Mouse (Mus musculus) adrenal gland, postnatal 14 days (tissue): ENCODE measurements at regions not wholly inside any gene's neighbourhood (a gene's known extent, or its start where the extent isn't known, plus 50 kb on each side); places are given as distances from the start of the nearest gene placed in this dataset.
"Not testable (repeated sequence)": the region's sequence is repeated elsewhere in the genome, so short reads cannot be mapped to it uniquely, and the experiment has no call there.

Experiments
- DNase-seq: peaks from one replicate; pipeline ENCODE4 v3.0.0; 2021; ENCODE audit warnings: mixed read lengths

DNA sequence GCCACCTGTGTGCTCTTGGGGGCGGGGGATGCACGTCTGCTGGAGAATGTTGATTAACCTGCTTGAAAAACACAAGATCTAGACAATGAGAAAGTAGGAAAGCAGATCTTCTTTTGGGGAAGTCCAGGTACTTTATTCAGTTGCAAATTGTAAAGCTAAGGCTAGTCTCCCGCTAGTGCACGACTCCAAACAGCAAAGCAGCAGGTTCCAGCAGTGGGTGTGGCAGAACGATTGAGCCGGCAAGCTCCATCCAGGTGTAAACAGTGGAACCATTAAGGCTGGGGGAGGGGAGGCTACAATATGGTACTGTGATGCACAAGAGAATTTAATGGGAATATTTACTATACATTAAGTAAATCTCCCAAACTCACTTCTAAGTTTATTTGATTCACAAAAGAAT, 448.6 kb upstream of the Cobl start:
- not testable (repeated sequence) for DNase-seq

DNA sequence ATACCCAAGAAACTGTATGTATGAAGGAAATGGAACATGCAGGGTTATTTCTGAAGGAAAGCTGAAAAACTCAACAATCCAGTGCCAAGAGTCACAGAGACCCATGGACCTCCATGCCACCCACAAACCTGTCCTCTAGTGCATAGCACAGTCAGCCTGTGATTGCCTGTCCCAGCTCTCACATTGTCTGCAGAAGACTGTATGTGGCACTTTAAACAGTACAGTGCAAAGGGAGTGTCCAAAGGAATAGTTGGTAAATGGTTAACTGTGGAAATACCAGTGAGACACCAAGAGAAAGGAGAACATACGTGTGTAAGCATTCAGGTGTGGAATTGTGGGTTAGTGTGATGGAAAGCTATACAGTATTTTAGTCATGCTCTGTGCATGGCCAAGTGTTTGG, 409.0 kb upstream of the Cobl start:
- no peak for DNase-seq

DNA sequence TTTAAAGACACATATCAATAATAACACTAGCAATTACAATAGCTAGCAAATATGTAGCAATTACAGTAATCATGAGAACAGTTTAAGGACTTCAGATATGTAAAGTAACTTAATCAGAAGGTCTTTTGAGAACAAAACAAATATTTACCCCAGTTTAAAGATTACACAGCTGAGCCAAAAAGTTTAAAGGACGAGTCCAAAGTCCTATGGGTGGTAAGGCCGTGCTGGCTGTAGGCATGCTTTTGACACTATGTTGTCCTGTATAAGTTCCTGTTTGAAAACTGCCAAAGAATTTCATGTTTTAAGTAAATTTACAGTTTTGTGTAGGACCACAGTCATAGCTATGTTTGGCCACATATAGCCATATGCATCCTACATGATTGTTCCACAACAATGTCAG, 408.0 kb upstream of the Cobl start:
- no peak for DNase-seq

DNA sequence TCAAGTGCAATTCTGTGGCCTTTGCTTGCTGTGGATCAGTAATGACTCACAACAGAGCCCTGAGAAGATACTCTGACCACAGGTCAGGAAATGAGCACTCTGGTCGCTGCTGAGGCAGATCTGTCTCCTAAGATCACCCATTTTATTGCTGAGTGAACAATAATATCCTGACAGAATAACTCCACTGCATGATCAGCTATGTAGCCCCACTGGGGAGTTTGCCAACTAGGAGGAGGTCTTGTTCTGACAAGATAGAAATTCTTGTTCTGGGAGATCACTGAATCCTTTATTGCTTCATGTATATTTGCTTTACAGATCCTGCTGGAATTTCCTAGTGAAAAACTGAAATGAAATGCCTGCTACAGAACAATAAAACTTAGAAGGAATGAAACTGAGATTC, 407.6 kb upstream of the Cobl start:
- DNase-seq, result no peak

DNA sequence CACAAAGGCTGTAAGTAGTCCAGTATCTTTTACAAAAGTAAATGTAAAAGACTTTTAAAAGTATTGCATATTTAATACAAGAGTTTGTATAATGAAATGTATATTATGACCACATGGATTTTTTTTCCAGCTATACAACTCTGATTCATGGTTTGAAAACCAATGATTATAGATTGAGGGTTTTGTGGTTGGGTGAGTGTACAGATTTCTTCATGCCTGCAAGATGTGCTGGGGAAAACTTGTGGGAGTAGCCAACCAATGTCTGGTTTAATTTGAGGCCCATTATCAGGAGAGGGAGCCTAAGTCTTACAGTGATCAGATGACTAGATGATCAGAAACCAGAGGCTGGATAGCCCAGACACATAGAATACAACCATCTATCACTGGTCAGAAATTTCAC, 402.8 kb upstream of the Cobl start:
- DNase-seq, result no peak

DNA sequence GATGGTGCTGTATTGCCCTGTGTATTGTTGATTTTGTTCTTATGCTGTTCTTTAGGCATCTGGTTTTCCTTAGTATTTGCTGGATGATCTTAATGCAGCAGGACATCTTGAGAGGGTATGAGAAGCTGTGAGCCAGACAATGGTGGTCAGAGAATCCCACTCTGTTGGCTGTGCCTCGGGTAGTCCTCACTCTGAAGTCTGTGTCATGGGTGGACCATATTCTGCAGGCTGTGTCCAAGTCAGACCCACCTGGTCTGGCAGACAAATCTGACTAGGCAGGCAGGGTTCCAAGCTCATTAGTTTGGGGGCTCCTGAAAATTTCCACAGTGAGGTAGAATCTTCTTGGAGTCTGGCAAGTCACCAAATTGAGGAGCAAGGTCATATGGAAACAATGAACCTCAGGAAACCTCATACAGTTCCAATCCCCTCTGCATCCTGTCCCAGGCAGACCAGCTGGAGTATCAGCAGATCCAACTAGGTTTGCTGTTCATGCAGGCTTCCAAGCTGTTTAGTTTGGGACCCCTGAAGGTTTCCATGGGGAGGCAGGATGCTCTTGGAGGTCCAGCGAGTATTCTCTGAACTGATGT, 400.4 kb upstream of the Cobl start:
- DNase-seq, result no peak

DNA sequence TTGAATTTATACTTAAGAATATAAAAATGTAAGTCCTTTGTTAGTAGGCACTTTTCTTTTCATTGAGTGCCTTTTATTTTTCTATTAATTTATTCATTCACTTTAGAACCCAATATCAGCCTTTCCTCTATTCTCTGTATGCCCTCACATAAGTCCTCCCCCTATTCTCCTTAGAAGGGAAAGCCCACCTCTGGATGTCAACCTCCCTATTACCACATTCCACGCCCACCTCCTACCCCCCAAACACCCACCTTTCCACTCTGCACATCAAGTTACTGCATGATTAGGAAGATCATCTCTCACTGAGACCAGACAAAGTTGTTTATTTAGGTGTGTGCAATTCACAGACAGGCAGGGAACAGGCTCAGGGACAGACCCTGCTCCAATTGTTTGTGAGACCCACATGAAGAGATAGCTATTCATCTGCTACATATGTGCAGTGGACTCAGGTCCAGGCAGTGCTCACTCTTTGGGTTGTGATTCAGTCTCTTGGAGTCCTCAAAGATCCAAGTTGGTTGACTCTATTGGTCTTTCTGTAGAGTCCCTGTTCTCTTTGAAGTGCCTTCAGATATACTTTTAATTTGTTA, 394.7 kb upstream of the Cobl start:
- no peak for DNase-seq

DNA sequence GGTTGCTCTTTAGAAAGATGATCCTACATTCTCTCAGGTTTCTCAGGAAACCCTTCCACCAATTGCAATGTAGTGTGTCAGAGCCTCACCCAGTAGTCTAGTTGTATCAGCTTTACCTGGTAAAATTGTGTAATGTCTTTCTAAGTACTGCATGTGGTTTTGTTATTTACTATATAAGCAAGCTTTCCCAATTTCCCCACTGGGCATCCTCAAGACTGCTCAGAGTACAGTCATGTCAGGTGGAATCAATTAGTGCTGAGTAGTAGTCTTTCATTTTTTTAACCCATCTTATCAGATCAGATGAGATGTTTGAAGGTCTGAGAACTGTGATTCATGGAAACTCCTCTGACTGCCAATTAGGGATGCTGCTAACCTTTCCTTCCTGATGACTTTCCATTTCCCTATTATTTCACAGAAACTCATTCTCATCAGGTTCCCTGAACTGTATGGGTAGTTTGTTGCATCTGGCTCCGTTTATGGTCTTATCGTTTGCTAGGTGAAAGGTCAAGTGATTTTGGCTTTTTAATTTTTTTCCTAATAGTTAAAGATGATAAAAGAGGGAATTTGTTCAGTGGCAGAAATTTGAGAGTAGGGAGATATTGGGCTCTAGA, 393.6 kb upstream of the Cobl start:
- no peak for DNase-seq

DNA sequence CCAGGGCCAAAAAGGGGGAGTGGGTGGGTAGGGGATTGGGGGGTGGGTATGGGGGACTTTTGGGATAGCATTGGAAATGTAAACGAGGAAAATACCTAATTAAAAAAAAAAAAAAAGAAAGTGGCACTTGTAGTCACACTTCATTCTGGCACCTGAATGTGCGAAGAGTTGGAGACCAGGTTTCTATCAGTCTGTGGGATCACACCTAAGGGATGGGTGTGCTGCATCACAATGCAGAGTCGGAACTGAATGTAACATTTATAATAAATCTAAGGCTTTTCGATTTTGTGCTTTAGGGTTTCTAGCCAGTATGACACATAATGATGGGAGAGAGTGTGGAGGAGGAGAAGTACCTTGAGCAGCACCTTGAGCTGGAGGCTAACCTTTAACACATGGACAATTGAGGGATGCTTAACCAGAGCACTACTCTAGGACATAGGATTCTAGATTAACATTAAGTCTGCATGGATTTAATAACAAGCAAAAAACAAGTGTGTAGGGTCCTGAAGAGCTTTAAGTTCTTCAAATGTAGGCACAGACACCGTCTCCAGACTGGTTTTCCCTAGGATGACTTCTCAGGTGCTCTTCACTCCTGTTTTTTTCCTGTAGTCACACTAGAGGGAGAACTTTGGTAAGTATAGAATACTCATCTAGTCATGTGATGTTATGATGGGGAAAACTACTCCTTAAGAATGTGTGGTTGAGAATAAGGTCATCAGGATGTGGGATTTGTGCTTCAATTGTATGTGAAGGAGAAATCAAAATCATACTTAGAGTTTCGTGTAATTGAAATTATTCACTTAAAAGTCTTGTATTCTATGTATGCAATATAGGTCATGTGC, 392.8 kb upstream of the Cobl start:
- no peak for DNase-seq

DNA sequence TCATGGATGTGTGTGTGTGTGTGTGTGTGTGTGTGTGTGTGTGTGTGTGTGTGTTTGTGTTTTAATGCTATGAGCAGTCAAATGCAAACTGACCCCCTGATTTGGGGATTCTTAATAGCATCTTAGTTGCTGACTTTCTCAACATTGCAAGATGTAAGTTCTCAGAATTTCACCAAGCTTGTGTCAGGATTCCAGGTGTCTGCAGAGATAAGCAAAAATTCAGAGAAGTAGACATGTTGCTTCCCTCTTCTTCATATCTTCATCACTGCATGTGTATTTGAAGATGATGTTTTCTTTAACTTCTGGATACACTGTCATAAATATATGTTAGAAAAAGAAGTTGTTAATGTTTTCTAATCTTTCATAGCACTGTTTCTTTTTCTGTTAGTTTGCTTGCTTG, 383.0 kb upstream of the Cobl start:
- no peak for DNase-seq

DNA sequence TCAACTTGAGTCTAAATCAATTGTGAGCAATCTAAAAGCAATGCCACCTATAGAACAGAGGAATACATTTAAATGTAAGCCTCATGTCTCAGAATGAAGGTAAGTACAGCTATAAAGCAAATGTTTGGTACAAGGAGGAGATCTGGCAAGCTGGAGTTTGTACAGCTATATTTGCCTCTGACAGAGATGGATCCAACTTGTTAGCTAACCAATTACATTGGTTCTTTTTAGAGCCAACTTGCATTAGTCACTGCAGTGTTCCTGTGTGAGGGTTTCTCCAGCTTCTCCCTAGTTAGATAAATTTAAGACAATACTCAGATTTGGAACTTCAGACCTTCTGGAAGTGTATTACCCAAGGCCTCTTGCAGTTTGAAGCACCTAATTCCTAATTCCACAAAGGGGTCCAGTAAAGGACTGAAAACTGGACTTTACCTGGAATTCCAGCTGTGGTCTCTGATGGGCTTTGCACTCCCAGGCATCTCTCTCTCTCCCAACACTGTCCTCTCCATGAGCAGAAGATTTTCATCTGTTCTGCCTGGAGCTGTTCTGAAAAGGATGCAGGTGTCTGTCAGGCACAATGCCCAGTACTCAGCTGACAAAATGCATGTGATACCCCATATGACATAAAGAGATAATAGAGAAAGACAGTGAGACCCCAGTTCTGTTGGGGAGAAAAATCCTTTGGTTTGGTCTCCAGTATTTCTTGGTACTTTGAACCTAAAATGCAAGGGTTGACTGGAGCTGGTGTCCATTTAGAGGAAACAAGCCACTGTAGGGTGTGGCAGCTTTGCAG, 379.1 kb upstream of the Cobl start:
- no peak for DNase-seq

DNA sequence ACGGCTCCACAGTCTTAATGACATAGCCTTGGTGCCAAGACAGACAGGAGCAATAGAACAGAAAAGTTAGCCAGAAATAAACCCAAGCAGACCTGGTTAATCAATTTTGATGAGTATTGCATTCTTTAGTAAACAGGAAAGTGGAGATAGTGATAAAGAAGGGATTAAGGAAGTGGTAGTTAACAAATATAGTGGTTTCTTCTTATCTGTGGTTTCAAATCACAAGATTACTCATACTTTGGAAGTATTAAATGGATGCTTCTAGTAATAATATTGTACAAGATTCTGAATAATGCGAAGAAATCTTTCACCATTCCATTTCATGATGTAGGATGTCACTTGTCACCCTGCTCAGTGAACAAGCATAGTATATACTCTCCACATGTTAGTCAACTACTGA, 376.6 kb upstream of the Cobl start:
- DNase-seq, result no peak

DNA sequence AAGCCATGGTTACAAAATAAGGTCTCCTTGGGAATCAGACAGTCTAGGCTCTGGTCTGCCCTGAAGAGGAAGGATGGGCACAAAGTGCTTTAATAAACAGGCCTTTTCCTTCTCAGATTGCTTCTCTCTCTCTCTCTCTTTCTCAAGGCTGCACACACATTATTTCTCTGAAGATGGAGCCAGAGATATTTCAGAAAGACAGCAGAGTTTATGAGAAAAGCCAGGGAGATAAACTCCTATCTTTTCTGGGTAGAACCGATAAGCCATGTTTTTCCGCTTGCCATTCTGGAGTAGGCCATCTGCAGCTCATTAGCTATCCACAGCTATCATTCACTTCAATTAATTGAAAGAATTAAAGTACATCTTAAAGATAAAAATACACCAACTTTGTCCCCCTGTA, 373.2 kb upstream of the Cobl start:
- DNase-seq, result no peak

DNA sequence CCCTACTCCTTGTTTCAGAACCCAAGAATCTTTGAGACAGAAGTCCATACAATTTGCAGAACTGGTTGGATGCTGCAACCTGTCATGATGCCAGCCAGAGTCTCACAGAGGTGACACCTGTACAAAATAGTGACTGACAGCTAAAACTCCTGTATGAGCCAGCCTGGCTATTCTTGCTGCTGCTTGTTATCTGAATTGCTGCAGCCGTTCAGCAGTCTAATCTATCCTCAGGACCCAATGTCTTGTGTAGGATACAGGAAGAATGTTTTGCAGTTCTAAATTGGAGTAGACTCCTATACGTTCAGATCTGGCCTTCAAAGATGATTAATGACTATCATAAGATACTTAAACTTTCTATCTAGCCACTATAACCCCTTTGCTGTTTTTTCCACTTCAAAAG, 372.6 kb upstream of the Cobl start:
- DNase-seq, result no peak

DNA sequence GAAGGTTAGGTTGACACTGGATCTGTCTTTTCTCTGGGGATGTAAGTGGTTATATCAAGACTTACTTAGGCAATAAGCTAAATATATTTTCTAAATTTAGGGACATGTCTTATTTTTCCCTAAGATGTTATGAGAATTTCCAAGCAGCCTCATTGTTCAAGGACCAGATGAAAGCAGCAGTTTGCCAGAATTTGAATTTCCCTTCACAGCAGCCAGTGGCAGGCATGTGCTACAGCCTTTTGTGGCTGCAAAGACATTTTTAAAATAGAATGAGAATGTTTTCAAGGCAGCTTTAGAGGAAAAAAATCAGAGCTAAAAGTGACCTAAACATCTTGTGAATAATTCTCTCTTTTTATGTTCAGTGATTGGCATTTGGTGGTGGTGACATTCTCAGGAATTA, 371.6 kb upstream of the Cobl start:
- no peak for DNase-seq

DNA sequence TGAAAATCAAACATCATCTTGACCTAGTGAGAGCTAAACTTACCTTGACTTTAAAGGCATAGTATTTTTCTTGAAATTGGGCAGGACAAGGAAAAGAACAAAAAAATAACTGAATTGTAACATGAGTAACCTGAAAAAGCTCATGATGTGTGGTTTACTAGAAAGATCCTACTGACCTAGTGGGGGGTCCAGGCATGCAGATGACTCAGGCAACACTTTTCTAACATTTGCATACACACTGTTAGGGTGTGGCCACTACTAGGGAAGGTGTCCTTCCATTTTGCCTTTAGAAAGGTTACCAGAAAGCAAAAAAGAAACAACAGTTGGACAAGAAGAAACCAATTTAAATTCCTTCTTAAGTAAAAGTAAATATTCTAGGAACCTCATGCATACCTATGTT, 347.3 kb upstream of the Cobl start:
- no peak for DNase-seq

DNA sequence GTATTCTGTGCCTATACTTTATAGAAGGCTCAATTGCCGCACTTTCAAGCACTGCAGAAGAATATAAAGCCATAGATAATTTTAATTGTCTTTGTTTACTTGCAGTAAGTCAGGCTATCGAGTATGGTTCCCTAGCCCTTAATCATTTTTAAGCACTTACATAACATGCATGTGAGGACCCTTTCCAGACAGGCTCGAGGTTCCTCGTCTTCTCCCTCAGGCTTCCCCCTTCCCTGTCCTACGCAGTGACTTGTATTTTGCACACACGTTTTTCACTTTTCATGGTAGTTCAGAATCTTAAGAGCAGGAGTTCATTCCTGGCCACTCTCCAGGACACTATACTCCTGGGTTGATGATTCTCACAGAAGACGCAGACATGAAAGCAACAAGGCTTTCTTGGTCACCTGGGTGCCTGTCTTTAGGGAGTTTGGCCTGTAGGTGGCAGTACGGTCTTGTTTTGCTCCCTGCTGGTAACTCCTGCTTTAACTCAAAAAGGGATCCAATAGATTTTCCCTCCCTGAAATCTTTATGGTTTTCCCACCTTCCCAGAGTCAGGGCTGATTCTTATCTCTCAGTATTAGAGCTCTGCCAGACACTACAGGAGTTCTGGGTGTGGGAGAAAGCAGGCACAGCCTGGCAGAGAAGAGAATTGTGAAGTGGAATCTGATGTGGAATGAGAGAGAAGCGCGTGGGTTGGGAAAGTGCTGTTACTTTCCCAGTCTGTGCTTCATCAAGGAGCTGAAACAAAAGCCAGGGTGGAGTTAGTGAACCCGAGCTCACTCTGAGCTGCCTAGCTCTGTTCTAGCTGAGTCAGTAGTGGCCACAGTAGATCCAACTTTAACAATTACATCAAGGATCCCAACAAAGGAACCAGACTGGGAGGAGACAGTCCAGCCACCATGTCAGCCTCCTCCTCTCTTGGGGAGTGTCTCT, 346.5 kb upstream of the Cobl start:
- peak; percentile 60 for DNase-seq
